Mouse (Mus musculus): ENCODE results near the gene Lalba. TPM values are rescaled to one million over a fixed set of nuclear protein-coding genes. Genes with fewer than 3 reads are reported as not detected.
"Not testable (repeated sequence)": the region's sequence is repeated elsewhere in the genome, so short reads cannot be mapped to it uniquely, and the experiment has no call there.

Lalba gene
- polyA plus RNA-seq (2016; fragmentation: Nextera tagmentation; extraction: Ambion mirVana), result 0.38 TPM in 1 of 2 replicates, not detected in the other

- no peak within 1 kb of the TSS for H3K4me3 ChIP-seq (replicated peaks)
- H3K9me3 ChIP-seq, result no peaks in the 10 kb centered on the region
- no peak within 1 kb of the TSS for H3K4me2 ChIP-seq
- no peak within 1 kb of the TSS for H3K9ac ChIP-seq (replicated peaks)
- ATAC-seq (ENCODE audit: insufficient number of reproducible peaks, insufficient read depth, low FRiP score, low TSS enrichment, low read depth), result no peak
- H3K36me3 ChIP-seq, result no peaks in the 10 kb centered on the region
- 69% methylated on average over 3 of the region's 3 CpGs for WGBS
- H3K4me1 ChIP-seq (replicated peaks), result no peaks in the 10 kb centered on the region
- no peaks in the 10 kb centered on the region for H3K27me3 ChIP-seq
- no peak within 1 kb of the TSS for H3K27ac ChIP-seq
Observed at GRCm38 (mm10) chr15:98482701-98483100, at the start of gene Lalba. Gene Lalba, minus strand, starts transcription at chr15:98482721.

GRCm38 (mm10) chr15:98532281-98532680 is 49.8 kb upstream of the Lalba start:
- H3K9me3 ChIP-seq, result no peaks in the 10 kb centered on the region
- no peak overlapping the region for H3K27ac ChIP-seq
- H3K9ac ChIP-seq (replicated peaks), result peak overlapping the region; percentile 91
- ATAC-seq (ENCODE audit: insufficient number of reproducible peaks, insufficient read depth, low FRiP score, low TSS enrichment, low read depth), result no peak
- H3K36me3 ChIP-seq, result peaks cover 49% of the 10 kb centered on the region
- no peaks in the 10 kb centered on the region for H3K27me3 ChIP-seq
- H3K4me3 ChIP-seq (replicated peaks), result peak overlapping the region; percentile 83
- 34% methylated on average over 5 of the region's 5 CpGs for WGBS
- H3K4me2 ChIP-seq, result peak overlapping the region; percentile 83
- peaks cover 12% of the 10 kb centered on the region for H3K4me1 ChIP-seq (replicated peaks)

- no peak for ATAC-seq (ENCODE audit: insufficient number of reproducible peaks, insufficient read depth, low FRiP score, low TSS enrichment, low read depth)
- Histone ChIP-seq H3K4me2 (no peak overlapping the region), H3K4me1 (replicated peaks) (peaks cover 12% of the 10 kb centered on the region), H3K9me3 (no peaks in the 10 kb centered on the region), H3K36me3 (peaks cover 87% of the 10 kb centered on the region), H3K27me3 (no peaks in the 10 kb centered on the region), H3K4me3 (replicated peaks) (no peak overlapping the region), H3K9ac (replicated peaks) (no peak overlapping the region), H3K27ac (no peak overlapping the region)
- 88% methylated on average over 5 of the region's 5 CpGs for WGBS
Observed at GRCm38 (mm10) chr15:98528066-98528563, 45.6 kb upstream of the Lalba start.

- H3K36me3 ChIP-seq, result peaks cover 96% of the 10 kb centered on the region
- no peak overlapping the region for H3K9ac ChIP-seq (replicated peaks)
- WGBS, result 95% methylated on average over 5 of the region's 5 CpGs
- H3K9me3 ChIP-seq, result no peaks in the 10 kb centered on the region
- H3K27me3 ChIP-seq, result no peaks in the 10 kb centered on the region
- no peak overlapping the region for H3K27ac ChIP-seq
- peaks cover 6% of the 10 kb centered on the region for H3K4me1 ChIP-seq (replicated peaks)
- no peak overlapping the region for H3K4me2 ChIP-seq
- no peak overlapping the region for H3K4me3 ChIP-seq (replicated peaks)
- no peak for ATAC-seq (ENCODE audit: insufficient number of reproducible peaks, insufficient read depth, low FRiP score, low TSS enrichment, low read depth)
Observed at GRCm38 (mm10) chr15:98527056-98527771, 44.7 kb upstream of the Lalba start.

- Histone ChIP-seq H3K4me1 (replicated peaks) (no peaks in the 10 kb centered on the region), H3K4me2 (no peak overlapping the region), H3K9me3 (no peaks in the 10 kb centered on the region), H3K27ac (no peak overlapping the region), H3K36me3 (peaks cover 97% of the 10 kb centered on the region), H3K9ac (replicated peaks) (no peak overlapping the region), H3K27me3 (no peaks in the 10 kb centered on the region), H3K4me3 (replicated peaks) (no peak overlapping the region)
- WGBS, result 75% methylated on average over 5 of the region's 5 CpGs
- ATAC-seq (ENCODE audit: insufficient number of reproducible peaks, insufficient read depth, low FRiP score, low TSS enrichment, low read depth), result no peak
Observed at GRCm38 (mm10) chr15:98526057-98526456, 43.5 kb upstream of the Lalba start.

- Histone ChIP-seq H3K27ac (no peak overlapping the region), H3K4me2 (no peak overlapping the region), H3K27me3 (no peaks in the 10 kb centered on the region), H3K4me3 (replicated peaks) (no peak overlapping the region), H3K4me1 (replicated peaks) (no peaks in the 10 kb centered on the region), H3K36me3 (peaks cover 87% of the 10 kb centered on the region), H3K9me3 (no peaks in the 10 kb centered on the region), H3K9ac (replicated peaks) (no peak overlapping the region)
- no peak for ATAC-seq (ENCODE audit: insufficient number of reproducible peaks, insufficient read depth, low FRiP score, low TSS enrichment, low read depth)
- WGBS, result 91% methylated on average over 3 of the region's 3 CpGs
Observed at GRCm38 (mm10) chr15:98521245-98521644, 38.7 kb upstream of the Lalba start.

- H3K4me3 ChIP-seq (replicated peaks), result no peak overlapping the region
- H3K9me3 ChIP-seq, result no peaks in the 10 kb centered on the region
- H3K27ac ChIP-seq, result no peak overlapping the region
- WGBS, result 72% methylated on average over 16 of the region's 16 CpGs
- no peak for ATAC-seq (ENCODE audit: insufficient number of reproducible peaks, insufficient read depth, low FRiP score, low TSS enrichment, low read depth)
- H3K4me2 ChIP-seq, result no peak overlapping the region
- no peaks in the 10 kb centered on the region for H3K27me3 ChIP-seq
- H3K9ac ChIP-seq (replicated peaks), result no peak overlapping the region
- H3K4me1 ChIP-seq (replicated peaks), result no peaks in the 10 kb centered on the region
- peaks cover 54% of the 10 kb centered on the region for H3K36me3 ChIP-seq
Observed at GRCm38 (mm10) chr15:98517380-98518355, 35.1 kb upstream of the Lalba start.

GRCm38 (mm10) chr15:98514845-98515244 is 32.3 kb upstream of the Lalba start:
- WGBS, result 81% methylated on average over 2 of the region's 2 CpGs
- not testable (repeated sequence) for H3K4me1 ChIP-seq (replicated peaks); H3K9ac ChIP-seq (replicated peaks); H3K4me3 ChIP-seq (replicated peaks); H3K4me2 ChIP-seq; H3K27me3 ChIP-seq; H3K9me3 ChIP-seq; ATAC-seq (ENCODE audit: insufficient number of reproducible peaks, insufficient read depth, low FRiP score, low TSS enrichment, low read depth); H3K27ac ChIP-seq
- H3K36me3 ChIP-seq, result peaks cover 25% of the 10 kb centered on the region

- no peak overlapping the region for H3K4me3 ChIP-seq (replicated peaks)
- H3K9ac ChIP-seq (replicated peaks), result no peak overlapping the region
- no peak overlapping the region for H3K27ac ChIP-seq
- H3K9me3 ChIP-seq, result no peaks in the 10 kb centered on the region
- peaks cover 20% of the 10 kb centered on the region for H3K36me3 ChIP-seq
- peaks cover 7% of the 10 kb centered on the region for H3K4me1 ChIP-seq (replicated peaks)
- no peak overlapping the region for H3K4me2 ChIP-seq
- no peak for ATAC-seq (ENCODE audit: insufficient number of reproducible peaks, insufficient read depth, low FRiP score, low TSS enrichment, low read depth)
- 87% methylated on average over 8 of the region's 8 CpGs for WGBS
- H3K27me3 ChIP-seq, result no peaks in the 10 kb centered on the region
Observed at GRCm38 (mm10) chr15:98514146-98514545, 31.6 kb upstream of the Lalba start.

- not testable (repeated sequence) for H3K4me3 ChIP-seq (replicated peaks); H3K4me2 ChIP-seq; H3K9me3 ChIP-seq; H3K27ac ChIP-seq; ATAC-seq (ENCODE audit: insufficient number of reproducible peaks, insufficient read depth, low FRiP score, low TSS enrichment, low read depth); H3K4me1 ChIP-seq (replicated peaks); H3K27me3 ChIP-seq; H3K9ac ChIP-seq (replicated peaks)
- 64% methylated on average over 3 of the region's 3 CpGs for WGBS
- H3K36me3 ChIP-seq, result peaks cover 20% of the 10 kb centered on the region
Observed at GRCm38 (mm10) chr15:98513676-98514075, 31.2 kb upstream of the Lalba start.

- H3K27ac ChIP-seq, result no peak overlapping the region
Observed at GRCm38 (mm10) chr15:98512799-98513321, 30.3 kb upstream of the Lalba start.

More at GRCm38 (mm10) chr15:98512799-98513321, 30.3 kb upstream of the Lalba start:
- no peak overlapping the region for H3K4me3 ChIP-seq (replicated peaks)
- ATAC-seq (ENCODE audit: insufficient number of reproducible peaks, insufficient read depth, low FRiP score, low TSS enrichment, low read depth), result no peak
- no peaks in the 10 kb centered on the region for H3K9me3 ChIP-seq
- peaks cover 7% of the 10 kb centered on the region for H3K4me1 ChIP-seq (replicated peaks)
- no peak overlapping the region for H3K4me2 ChIP-seq
- 59% methylated on average over 17 of the region's 17 CpGs for WGBS
- peaks cover 12% of the 10 kb centered on the region for H3K36me3 ChIP-seq
- H3K9ac ChIP-seq (replicated peaks), result no peak overlapping the region
- H3K27me3 ChIP-seq, result no peaks in the 10 kb centered on the region

Data from limb, embryonic 12.5 days (tissue).